Mouse (Mus musculus): Measurements from ENCODE around the gene Traf3ip3. TPM values are rescaled to one million over a fixed set of nuclear protein-coding genes. Genes with fewer than 3 reads are reported as not detected.

Gene Traf3ip3
- polyA plus RNA-seq, 1 experiment from 2014 or later, result 4.5 TPM

Other genes starting within 250 kb of the Traf3ip3 start
- 4.2 and 4.9 TPM in 2 replicates for gene Syt14, start 165.9 kb downstream of the Traf3ip3 start, polyA plus RNA-seq (2016; fragmentation: Nextera tagmentation; extraction: Ambion mirVana)
- 12.0 TPM in 2 replicates for gene Diexf, start 71.4 kb downstream of the Traf3ip3 start, polyA plus RNA-seq (2016; fragmentation: Nextera tagmentation; extraction: Ambion mirVana)
- gene Irf6, start 48.6 kb downstream of the Traf3ip3 start, polyA plus RNA-seq (2016; fragmentation: Nextera tagmentation; extraction: Ambion mirVana), result 8.7 and 10.9 TPM in 2 replicates
- 14.9 and 16.3 TPM in 2 replicates for gene A130010J15Rik, start 33.7 kb downstream of the Traf3ip3 start, polyA plus RNA-seq (2016; fragmentation: Nextera tagmentation; extraction: Ambion mirVana)
- 2.0 and 2.2 TPM in 2 replicates for gene Lamb3, start 6.0 kb upstream of the Traf3ip3 start, polyA plus RNA-seq (2016; fragmentation: Nextera tagmentation; extraction: Ambion mirVana)
- gene Hsd11b1, start 62.4 kb upstream of the Traf3ip3 start, polyA plus RNA-seq (2016; fragmentation: Nextera tagmentation; extraction: Ambion mirVana), result 0.28 and 0.61 TPM in 2 replicates
- 10.4 and 12.8 TPM in 2 replicates for gene G0s2, start 71.5 kb upstream of the Traf3ip3 start, polyA plus RNA-seq (2016; fragmentation: Nextera tagmentation; extraction: Ambion mirVana)
- gene Camk1g, start 168.6 kb upstream of the Traf3ip3 start, polyA plus RNA-seq (2016; fragmentation: Nextera tagmentation; extraction: Ambion mirVana), result 20.2 and 21.7 TPM in 2 replicates

All from limb, embryonic 12.5 days (tissue).